Mouse (Mus musculus): ENCODE measurements at regions not wholly inside any gene's neighbourhood (a gene's known extent, or its start where the extent isn't known, plus 50 kb on each side); places are given as distances from the start of the nearest gene placed in this dataset.

DNA sequence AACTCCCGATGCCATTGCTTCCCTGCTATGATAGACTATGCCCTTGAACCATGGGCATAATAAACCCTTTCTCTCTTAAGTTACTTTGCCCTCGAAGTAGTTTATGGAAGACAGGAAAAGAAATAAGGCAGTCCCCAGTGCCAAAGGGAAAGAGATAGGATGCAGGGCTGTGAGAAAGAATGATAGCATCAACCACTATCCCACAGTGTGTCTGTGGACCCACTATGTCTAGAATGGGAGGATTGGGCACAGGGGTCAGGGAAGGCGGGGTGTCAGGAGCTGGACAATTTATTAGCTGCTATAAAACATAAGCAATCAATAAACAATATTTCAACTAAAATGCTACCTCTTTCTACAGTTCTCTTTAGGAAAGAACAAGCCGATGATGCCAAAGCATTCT, 288.8 kb downstream of the Sox4 start:
- Histone ChIP-seq H3K79me2 (replicated peaks; ENCODE audit: control insufficient read depth, extremely low read depth, insufficient read depth, poor library complexity, severe bottlenecking) (no peaks in the 10 kb centered on the region), H3K4me2 (ENCODE audit: insufficient read depth, low read depth, poor library complexity, severe bottlenecking) (no peak overlapping the region), H3K36me3 (replicated peaks in 1 of 2; ENCODE audit: control insufficient read depth in 1 of 2, insufficient read depth in 1 of 2, low read length in 1 of 2) (no peaks in the 10 kb centered on the region), H3K9ac (ENCODE audit: insufficient read depth, low read depth) (no peak overlapping the region), H3K4me3 (replicated peaks in 1 of 3; ENCODE audit: low read depth in 2 of 3, low read length in 2 of 3, poor library complexity in 1 of 3) (no peak overlapping the region), H3K9me3 (replicated peaks; ENCODE audit: low read length) (no peaks in the 10 kb centered on the region), H3K4me1 (ENCODE audit: control insufficient read depth in 1 of 2, insufficient read depth in 2 of 2) (no peaks in the 10 kb centered on the region), H3K27ac (ENCODE audit: insufficient read depth, low read depth) (no peak overlapping the region), H3K27me3 (replicated peaks) (no peaks in the 10 kb centered on the region)
- TF ChIP-seq RCOR1 (conservative IDR thresholded peaks at IDR 0.05; ENCODE audit: low read depth, low read length) (no peak), TCF12 (IDR thresholded peaks at IDR 0.05; ENCODE audit: low read depth, low read length) (no peak), MAFK (IDR thresholded peaks at IDR 0.05; ENCODE audit: insufficient replicate concordance, low read length) (no peak), ZNF384 (IDR thresholded peaks at IDR 0.05; ENCODE audit: low read depth, low read length) (no peak), CHD2 (IDR thresholded peaks at IDR 0.05; ENCODE audit: low read length) (no peak), JUN (IDR thresholded peaks at IDR 0.05; ENCODE audit: insufficient read depth, low read depth, low read length) (no peak), MYC (IDR thresholded peaks at IDR 0.05; ENCODE audit: low read depth, low read length) (no peak), RAD21 (IDR thresholded peaks at IDR 0.05; ENCODE audit: low read depth, low read length) (no peak), HCFC1 (IDR thresholded peaks at IDR 0.05; ENCODE audit: low read depth, low read length) (no peak), BHLHE40 (IDR thresholded peaks at IDR 0.05; ENCODE audit: low read depth, low read length) (no peak), ELF1 (IDR thresholded peaks at IDR 0.05; ENCODE audit: low read depth, low read length) (no peak), MAZ (IDR thresholded peaks at IDR 0.05; ENCODE audit: low read depth, low read length) (no peak), PAX5 (IDR thresholded peaks at IDR 0.05; ENCODE audit: low read length) (no peak), ZKSCAN1 (IDR thresholded peaks at IDR 0.05; ENCODE audit: borderline replicate concordance, low read depth, low read length) (no peak), NELFE (IDR thresholded peaks at IDR 0.05; ENCODE audit: low read depth, low read length) (no peak), POLR2A (IDR thresholded peaks at IDR 0.05; ENCODE audit: low read depth, low read length) (no peak)
- no peak for DNase-seq (ENCODE audit: extremely low read depth)
- dilution Hi-C loops (cut with MboI; ENCODE audit: extremely low pct_ligation_motif_present, extremely low pct_unique_long_range_greater_than_20kb, low sequenced_read_pairs), result no loop called here
- in situ Hi-C loops (cut with MboI; ENCODE audit: low pct_ligation_motif_present, low pct_unique_long_range_greater_than_20kb, low sequenced_read_pairs), result no loop called here

- Histone ChIP-seq H3K9me3 (replicated peaks; ENCODE audit: low read length) (no peaks in the 10 kb centered on the region), H3K79me2 (replicated peaks; ENCODE audit: control insufficient read depth, extremely low read depth, insufficient read depth, poor library complexity, severe bottlenecking) (no peaks in the 10 kb centered on the region), H3K27ac (ENCODE audit: insufficient read depth, low read depth) (no peak overlapping the region), H3K4me1 (ENCODE audit: control insufficient read depth in 1 of 2, insufficient read depth in 2 of 2) (no peaks in the 10 kb centered on the region), H3K36me3 (replicated peaks in 1 of 2; ENCODE audit: control insufficient read depth in 1 of 2, insufficient read depth in 1 of 2, low read length in 1 of 2) (no peaks in the 10 kb centered on the region), H3K4me3 (replicated peaks in 1 of 3; ENCODE audit: low read depth in 2 of 3, low read length in 2 of 3, poor library complexity in 1 of 3) (no peak overlapping the region), H3K4me2 (ENCODE audit: insufficient read depth, low read depth, poor library complexity, severe bottlenecking) (no peak overlapping the region), H3K9ac (ENCODE audit: insufficient read depth, low read depth) (no peak overlapping the region), H3K27me3 (replicated peaks) (no peaks in the 10 kb centered on the region)
- TF ChIP-seq EP300 (IDR thresholded peaks at IDR 0.05; ENCODE audit: low read length), result no peak
- no peak for TF ChIP-seq ZC3H11A (IDR thresholded peaks at IDR 0.05; ENCODE audit: low read depth, low read length)
- TF ChIP-seq PAX5 (IDR thresholded peaks at IDR 0.05; ENCODE audit: low read length), result no peak
- TF ChIP-seq IRF4 (IDR thresholded peaks at IDR 0.05; ENCODE audit: low read depth, low read length), result no peak
- no peak for TF ChIP-seq RCOR1 (conservative IDR thresholded peaks at IDR 0.05; ENCODE audit: low read depth, low read length)
- TF ChIP-seq JUND (conservative IDR thresholded peaks at IDR 0.05; ENCODE audit: low read depth, low read length), result no peak
- TF ChIP-seq RAD21 (IDR thresholded peaks at IDR 0.05; ENCODE audit: low read depth, low read length), result no peak
- TF ChIP-seq KAT2A (IDR thresholded peaks at IDR 0.05; ENCODE audit: insufficient replicate concordance, low read length), result no peak
- TF ChIP-seq POLR2A (IDR thresholded peaks at IDR 0.05; ENCODE audit: low read depth, low read length), result no peak
- TF ChIP-seq USF2 (conservative IDR thresholded peaks at IDR 0.05; ENCODE audit: low read depth, low read length), result no peak
- TF ChIP-seq ETS1 (conservative IDR thresholded peaks at IDR 0.05; ENCODE audit: low read depth, low read length), result no peak
- TF ChIP-seq BHLHE40 (IDR thresholded peaks at IDR 0.05; ENCODE audit: low read depth, low read length), result no peak
- TF ChIP-seq UBTF (IDR thresholded peaks at IDR 0.05; ENCODE audit: low read depth, low read length), result no peak
- no peak for TF ChIP-seq SIN3A (IDR thresholded peaks at IDR 0.05; ENCODE audit: low read length)
- no peak for TF ChIP-seq ZNF384 (IDR thresholded peaks at IDR 0.05; ENCODE audit: low read depth, low read length)
- no peak for TF ChIP-seq POLR2AphosphoS2 (IDR thresholded peaks at IDR 0.05; ENCODE audit: low read depth, low read length)
- no peak for TF ChIP-seq E2F4 (IDR thresholded peaks at IDR 0.05; ENCODE audit: insufficient replicate concordance, low read depth, low read length)
- no peak for TF ChIP-seq TCF12 (IDR thresholded peaks at IDR 0.05; ENCODE audit: low read depth, low read length)
- TF ChIP-seq ELF1 (IDR thresholded peaks at IDR 0.05; ENCODE audit: low read depth, low read length), result no peak
- no peak for TF ChIP-seq MAFK (IDR thresholded peaks at IDR 0.05; ENCODE audit: insufficient replicate concordance, low read length)
- in situ Hi-C loops (cut with MboI; ENCODE audit: low pct_ligation_motif_present, low pct_unique_long_range_greater_than_20kb, low sequenced_read_pairs), result no loop called here
- dilution Hi-C loops (cut with MboI; ENCODE audit: extremely low pct_ligation_motif_present, extremely low pct_unique_long_range_greater_than_20kb, low sequenced_read_pairs), result no loop called here
- DNase-seq (ENCODE audit: extremely low read depth), result no peak
Measured at GRCm38 (mm10) chr13:28663950-28664681, 289.4 kb downstream of the Sox4 start.

Data from CH12.LX (cell line).